Mouse (Mus musculus): Measurements from ENCODE around the gene Chst15. TPM values are rescaled to one million over a fixed set of nuclear protein-coding genes. Genes with fewer than 3 reads are reported as not detected.

Chst15 gene
- polyA plus RNA-seq, 1 experiment = 34.6 TPM

DNA sequence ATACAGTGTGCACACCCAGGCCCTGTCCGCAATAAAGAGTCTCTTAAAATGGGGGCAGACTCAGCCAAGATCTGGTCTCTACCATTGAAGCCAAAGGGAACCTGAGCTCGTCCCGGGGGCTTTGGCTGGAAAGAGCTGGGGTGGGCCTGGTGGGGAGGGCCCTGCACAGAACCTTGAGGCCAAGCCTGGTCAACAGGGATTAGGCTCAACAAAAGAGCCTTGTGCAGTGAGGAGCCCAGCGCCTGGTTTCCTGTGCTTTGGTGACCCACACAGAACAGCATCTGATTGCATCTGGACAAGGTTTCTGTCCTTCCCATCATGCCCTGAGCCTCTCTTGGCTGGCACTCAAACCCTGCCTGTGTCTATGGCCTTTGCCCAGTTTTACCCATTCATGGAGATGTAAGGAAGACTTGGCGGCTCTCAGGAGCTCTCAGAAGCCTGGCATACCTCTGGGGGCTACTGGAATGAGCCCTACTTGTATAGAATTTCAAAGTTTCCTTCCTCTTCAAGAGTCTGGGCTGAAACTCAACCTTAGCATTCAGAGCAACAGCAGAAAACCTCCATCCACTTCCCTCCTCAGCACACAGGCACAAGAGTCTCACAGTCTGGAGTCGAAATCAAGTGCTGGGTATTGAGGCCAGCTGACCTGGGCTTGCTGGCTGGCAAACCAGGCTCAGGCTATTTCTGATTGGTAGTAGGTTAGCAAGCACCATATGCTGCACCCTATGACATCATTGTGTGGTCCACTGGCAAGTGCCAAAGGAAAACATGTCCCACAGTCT is 104.9 kb downstream of the Chst15 start:
- H3K27ac ChIP-seq (ENCODE audit: control insufficient read depth, insufficient read depth, low read depth, low read length, poor library complexity) = no peak overlapping the region
- 76% methylated on average over 6 of the region's 6 CpGs for WGBS
- no peak overlapping the region for H3K4me3 ChIP-seq (replicated peaks; ENCODE audit: control insufficient read depth, low read depth, low read length)
- no peak for TF ChIP-seq POLR2A (IDR thresholded peaks at IDR 0.05; ENCODE audit: borderline replicate concordance, control insufficient read depth, low read depth, low read length)
- TF ChIP-seq CTCF (IDR thresholded peaks at IDR 0.05; ENCODE audit: control insufficient read depth, insufficient read depth, low read length) = no peak
- H3K4me1 ChIP-seq (ENCODE audit: control insufficient read depth, insufficient read depth, low read length) = no peaks in the 10 kb centered on the region

DNA sequence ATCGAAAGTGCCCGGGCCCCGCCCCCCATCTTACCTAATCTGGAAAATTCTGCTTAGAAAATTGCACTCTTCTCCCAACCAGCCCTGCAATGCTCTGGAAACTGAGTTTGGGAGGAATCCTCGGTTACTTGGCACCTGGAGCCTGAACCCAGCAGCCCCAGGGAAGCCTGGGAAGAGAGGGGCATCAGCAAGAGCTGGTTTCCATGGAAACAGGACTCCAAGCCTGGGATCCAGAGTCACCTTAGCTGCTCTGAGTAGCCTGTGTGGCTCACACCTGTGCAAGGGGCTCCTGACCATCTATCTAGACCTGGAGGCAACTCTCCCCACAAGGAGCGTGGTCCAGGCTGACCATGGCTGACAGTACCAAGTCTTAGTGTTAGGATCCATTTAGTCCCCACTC is 106.4 kb downstream of the Chst15 start:
- Histone ChIP-seq H3K4me3 (replicated peaks; ENCODE audit: control insufficient read depth, low read depth, low read length) (no peak overlapping the region), H3K27ac (ENCODE audit: control insufficient read depth, insufficient read depth, low read depth, low read length, poor library complexity) (no peak overlapping the region), H3K4me1 (ENCODE audit: control insufficient read depth, insufficient read depth, low read length) (no peaks in the 10 kb centered on the region)
- WGBS = 78% methylated on average over 5 of the region's 5 CpGs
- TF ChIP-seq CTCF (IDR thresholded peaks at IDR 0.05; ENCODE audit: control insufficient read depth, insufficient read depth, low read length) (no peak), POLR2A (IDR thresholded peaks at IDR 0.05; ENCODE audit: borderline replicate concordance, control insufficient read depth, low read depth, low read length) (no peak)

DNA sequence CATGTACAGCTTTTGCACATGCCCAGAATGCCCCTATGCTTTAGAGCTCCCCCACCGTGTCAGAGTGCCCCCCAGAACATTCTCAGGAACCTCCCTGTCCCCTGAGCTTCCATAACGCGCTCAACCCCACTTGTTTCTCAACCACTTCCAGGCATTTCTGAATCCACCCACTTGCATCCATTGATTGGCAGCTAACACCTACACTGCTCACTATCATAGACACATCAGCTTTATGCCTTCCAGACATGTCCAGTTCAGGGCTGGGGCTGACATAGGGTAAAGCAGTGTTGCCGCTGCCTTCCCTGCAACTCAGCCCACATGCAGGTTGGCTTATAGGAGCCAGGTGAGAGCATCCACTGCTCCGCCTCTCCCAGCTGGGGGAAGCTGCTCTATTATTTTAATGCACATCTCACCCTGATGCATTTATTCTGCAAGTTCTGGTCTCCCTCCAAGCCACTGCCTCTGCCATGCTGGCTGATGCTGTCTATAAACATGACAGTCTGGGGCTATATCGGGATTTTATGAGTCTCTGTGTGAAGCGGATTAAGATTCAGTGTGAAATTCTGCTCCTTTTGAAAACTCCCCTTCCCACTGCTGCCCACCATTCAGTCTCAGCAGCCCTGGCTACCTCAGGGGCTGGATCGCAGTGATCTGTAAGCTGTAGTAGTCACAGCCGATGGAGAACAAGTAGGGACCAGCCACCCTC is 107.9 kb downstream of the Chst15 start:
- no peak overlapping the region for H3K4me3 ChIP-seq (replicated peaks; ENCODE audit: control insufficient read depth, low read depth, low read length)
- no peak for TF ChIP-seq POLR2A (IDR thresholded peaks at IDR 0.05; ENCODE audit: borderline replicate concordance, control insufficient read depth, low read depth, low read length)
- TF ChIP-seq CTCF (IDR thresholded peaks at IDR 0.05; ENCODE audit: control insufficient read depth, insufficient read depth, low read length) = no peak
- WGBS = 78% methylated on average over 9 of the region's 9 CpGs
- H3K4me1 ChIP-seq (ENCODE audit: control insufficient read depth, insufficient read depth, low read length) = no peaks in the 10 kb centered on the region
- no peak overlapping the region for H3K27ac ChIP-seq (ENCODE audit: control insufficient read depth, insufficient read depth, low read depth, low read length, poor library complexity)

DNA sequence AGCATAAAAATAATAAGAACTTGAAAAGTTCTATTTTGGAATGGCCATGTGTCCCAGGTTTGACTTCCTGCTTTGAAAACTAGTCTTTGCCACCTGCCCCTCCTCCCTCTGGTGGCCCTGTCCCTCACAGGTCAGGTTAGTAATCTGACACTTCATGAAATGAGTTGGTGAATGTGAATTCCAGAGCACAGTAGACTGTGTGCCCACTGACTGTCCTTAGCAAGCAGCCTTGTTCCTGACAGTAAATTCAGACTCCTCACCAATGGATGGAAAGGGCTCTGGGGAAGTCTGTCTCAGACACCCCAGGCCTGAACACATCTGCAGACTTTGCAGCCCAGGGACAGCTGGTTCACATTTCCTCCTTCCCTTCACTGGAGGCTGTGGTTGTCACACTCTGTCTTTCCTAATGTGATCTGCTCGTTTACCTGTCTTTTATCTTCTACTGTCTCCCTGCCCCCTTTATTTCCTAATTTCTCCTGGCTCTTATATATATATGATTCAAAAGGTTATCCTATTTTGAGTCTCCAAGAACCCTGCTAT is 112.9 kb downstream of the Chst15 start:
- Histone ChIP-seq H3K27ac (ENCODE audit: control insufficient read depth, insufficient read depth, low read depth, low read length, poor library complexity) (no peak overlapping the region), H3K4me1 (ENCODE audit: control insufficient read depth, insufficient read depth, low read length) (no peaks in the 10 kb centered on the region), H3K4me3 (replicated peaks; ENCODE audit: control insufficient read depth, low read depth, low read length) (no peak overlapping the region)
- 17% methylated on average over 1 of the region's 1 CpGs for WGBS
- no peak for TF ChIP-seq CTCF (IDR thresholded peaks at IDR 0.05; ENCODE audit: control insufficient read depth, insufficient read depth, low read length)
- no peak for TF ChIP-seq POLR2A (IDR thresholded peaks at IDR 0.05; ENCODE audit: borderline replicate concordance, control insufficient read depth, low read depth, low read length)

DNA sequence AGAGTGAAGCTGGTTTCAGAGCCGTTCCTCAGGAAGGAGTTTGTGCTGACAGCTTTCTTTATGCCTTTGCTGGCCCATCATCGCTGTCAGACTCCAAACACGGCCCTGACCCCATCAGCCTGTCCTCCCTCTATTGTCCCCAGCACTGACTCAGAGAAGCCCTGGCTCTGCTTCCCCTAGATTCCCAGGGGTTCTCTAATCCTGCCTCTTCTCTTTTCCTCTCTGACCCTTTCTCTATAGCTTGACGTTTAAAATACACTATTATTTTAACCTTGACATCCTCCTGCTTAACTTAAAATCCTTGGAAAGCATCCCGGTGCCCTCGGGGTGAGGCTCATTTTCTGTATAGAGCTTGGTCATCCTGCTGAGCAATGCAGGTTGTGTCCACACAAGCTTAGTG is 117.3 kb downstream of the Chst15 start:
- no peak for TF ChIP-seq CTCF (IDR thresholded peaks at IDR 0.05; ENCODE audit: control insufficient read depth, insufficient read depth, low read length)
- no peak for TF ChIP-seq POLR2A (IDR thresholded peaks at IDR 0.05; ENCODE audit: borderline replicate concordance, control insufficient read depth, low read depth, low read length)
- WGBS = 56% methylated on average over 6 of the region's 6 CpGs
- Histone ChIP-seq H3K4me3 (replicated peaks; ENCODE audit: control insufficient read depth, low read depth, low read length) (no peak overlapping the region), H3K4me1 (ENCODE audit: control insufficient read depth, insufficient read depth, low read length) (no peaks in the 10 kb centered on the region), H3K27ac (ENCODE audit: control insufficient read depth, insufficient read depth, low read depth, low read length, poor library complexity) (no peak overlapping the region)

DNA sequence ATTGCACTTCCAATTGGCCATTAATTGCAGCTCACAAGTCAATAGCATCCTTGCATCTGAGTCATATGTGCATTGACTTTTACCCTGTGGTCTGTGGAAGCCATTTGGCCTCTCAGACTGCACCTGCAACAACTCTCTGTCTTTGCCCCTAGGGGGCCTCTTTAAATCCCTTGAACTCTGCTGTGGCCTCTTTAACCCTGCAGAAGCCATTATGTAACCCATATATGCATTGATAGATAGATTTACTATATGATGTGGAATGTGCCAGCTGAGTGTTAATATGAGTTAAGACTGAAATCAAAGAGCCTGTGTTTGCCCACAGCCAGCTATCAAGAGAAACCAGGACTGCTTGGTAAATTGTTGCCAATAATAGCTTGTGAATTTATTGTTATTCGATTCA is 118.2 kb downstream of the Chst15 start:
- Histone ChIP-seq H3K27ac (ENCODE audit: control insufficient read depth, insufficient read depth, low read depth, low read length, poor library complexity) (no peak overlapping the region), H3K4me1 (ENCODE audit: control insufficient read depth, insufficient read depth, low read length) (no peaks in the 10 kb centered on the region), H3K4me3 (replicated peaks; ENCODE audit: control insufficient read depth, low read depth, low read length) (no peak overlapping the region)
- 73% methylated on average over 1 of the region's 1 CpGs for WGBS
- TF ChIP-seq POLR2A (IDR thresholded peaks at IDR 0.05; ENCODE audit: borderline replicate concordance, control insufficient read depth, low read depth, low read length) (no peak), CTCF (IDR thresholded peaks at IDR 0.05; ENCODE audit: control insufficient read depth, insufficient read depth, low read length) (no peak)

DNA sequence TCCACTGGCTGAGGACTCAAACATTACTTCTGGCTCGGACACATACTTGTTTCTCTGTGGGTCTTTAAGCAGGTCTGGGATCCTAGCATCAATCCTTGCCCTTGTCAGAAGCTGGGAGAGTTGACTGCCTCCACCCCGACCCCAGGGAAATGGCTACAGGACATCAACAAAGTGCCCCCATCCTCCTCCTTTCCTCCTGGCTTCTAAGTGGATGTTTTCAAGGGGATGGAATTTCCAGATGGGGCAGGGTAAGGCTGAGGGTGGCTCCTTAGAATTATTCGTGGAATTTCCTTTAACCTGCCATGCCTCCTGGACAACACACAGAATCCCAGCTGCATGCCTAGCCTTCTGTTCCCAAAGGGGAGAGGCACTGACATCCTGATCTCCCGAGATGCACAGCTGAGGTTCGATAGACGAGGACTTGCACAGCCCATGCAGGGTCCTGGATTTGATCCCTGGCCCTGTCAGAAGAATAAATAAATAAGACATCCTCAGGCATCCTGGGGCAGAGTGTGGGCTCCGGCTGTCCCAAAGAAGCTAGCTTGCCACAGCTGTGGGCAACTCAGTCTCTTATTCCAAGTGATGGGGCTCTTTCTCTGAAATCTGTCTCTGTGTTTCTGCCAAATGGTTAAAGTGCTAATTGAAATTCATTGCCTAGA is 119.1 kb downstream of the Chst15 start:
- no peak for TF ChIP-seq CTCF (IDR thresholded peaks at IDR 0.05; ENCODE audit: control insufficient read depth, insufficient read depth, low read length)
- no peak for TF ChIP-seq POLR2A (IDR thresholded peaks at IDR 0.05; ENCODE audit: borderline replicate concordance, control insufficient read depth, low read depth, low read length)
- 39% methylated on average over 7 of the region's 7 CpGs for WGBS
- Histone ChIP-seq H3K27ac (ENCODE audit: control insufficient read depth, insufficient read depth, low read depth, low read length, poor library complexity) (no peak overlapping the region), H3K4me1 (ENCODE audit: control insufficient read depth, insufficient read depth, low read length) (no peaks in the 10 kb centered on the region), H3K4me3 (replicated peaks; ENCODE audit: control insufficient read depth, low read depth, low read length) (no peak overlapping the region)

DNA sequence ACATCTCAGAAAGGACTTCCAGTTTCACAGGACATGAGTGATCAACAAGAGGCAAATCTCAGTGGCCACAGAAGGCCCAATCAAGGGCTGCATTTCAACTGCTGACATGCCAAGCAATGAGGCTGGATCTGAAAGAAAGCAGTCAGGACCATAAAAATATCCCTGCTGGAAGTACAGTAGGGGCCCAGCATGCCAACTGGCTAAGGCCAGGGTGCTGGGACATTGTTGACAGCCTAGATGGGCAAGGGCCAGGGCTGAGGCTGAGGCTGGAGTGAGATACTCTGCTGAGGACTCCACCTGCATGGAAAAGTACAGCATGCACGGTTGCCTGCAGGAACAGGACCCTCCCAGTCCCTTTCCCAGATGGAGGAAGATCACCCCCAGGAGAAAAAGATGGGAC is 120.4 kb downstream of the Chst15 start:
- no peak for TF ChIP-seq POLR2A (IDR thresholded peaks at IDR 0.05; ENCODE audit: borderline replicate concordance, control insufficient read depth, low read depth, low read length)
- TF ChIP-seq CTCF (IDR thresholded peaks at IDR 0.05; ENCODE audit: control insufficient read depth, insufficient read depth, low read length) = no peak
- Histone ChIP-seq H3K4me1 (ENCODE audit: control insufficient read depth, insufficient read depth, low read length) (no peaks in the 10 kb centered on the region), H3K27ac (ENCODE audit: control insufficient read depth, insufficient read depth, low read depth, low read length, poor library complexity) (no peak overlapping the region), H3K4me3 (replicated peaks; ENCODE audit: control insufficient read depth, low read depth, low read length) (no peak overlapping the region)
- WGBS = 58% methylated on average over 1 of the region's 1 CpGs

Measured in bone marrow, adult 2 months (tissue).